Mouse (Mus musculus): ENCODE data around the gene Rtkn2. TPM values are rescaled to one million over a fixed set of nuclear protein-coding genes. Genes with fewer than 3 reads are reported as not detected.

Gene Rtkn2
- polyA plus RNA-seq, 1 experiment from 2014 or later, result 11.2 TPM

DNA sequence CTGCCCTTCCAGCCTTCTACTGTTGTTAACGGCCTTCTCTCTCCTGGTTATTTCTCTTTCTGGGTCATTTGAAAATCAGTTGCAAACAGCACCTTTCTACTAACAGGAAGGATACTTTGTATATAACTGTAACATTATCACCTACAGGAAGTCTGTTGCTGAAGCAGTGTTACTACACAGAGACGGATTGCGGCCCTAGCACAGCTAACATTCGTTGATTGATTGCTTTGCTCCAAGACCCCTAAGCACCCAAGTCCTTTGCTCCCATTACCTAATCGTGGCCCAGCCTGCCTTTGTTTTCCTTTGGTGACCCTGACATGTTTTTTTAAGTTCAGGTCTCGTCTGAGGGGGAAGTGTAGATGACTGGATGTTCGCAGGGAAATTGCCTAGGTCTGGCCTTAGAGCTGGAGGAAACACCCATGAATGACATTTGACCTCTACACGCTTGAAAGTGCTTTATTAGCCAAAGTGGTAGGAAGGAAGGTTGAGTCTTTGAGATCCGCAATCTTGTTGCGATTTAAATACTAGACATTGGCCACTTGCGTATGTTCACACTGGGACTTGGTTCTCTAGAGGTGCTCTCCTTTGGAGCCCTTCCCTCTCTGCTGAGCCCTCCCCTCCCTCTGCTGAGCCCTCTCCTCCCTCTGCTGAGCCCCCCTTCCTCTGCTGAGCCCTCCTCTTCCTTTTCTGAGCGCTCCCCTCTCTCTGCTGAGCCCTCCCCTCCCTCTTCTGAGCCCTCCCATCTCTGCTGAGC lies 49.1 kb downstream of the Rtkn2 start:
- Histone ChIP-seq H3K27me3 (replicated peaks; ENCODE audit: control insufficient read depth, insufficient read depth, low read length) (no peaks in the 10 kb centered on the region), H3K9ac (ENCODE audit: low read length) (no peak overlapping the region), H3K27ac (ENCODE audit: low read depth, low read length) (no peak overlapping the region), H3K36me3 (ENCODE audit: control insufficient read depth, insufficient read depth, low read length) (peaks cover 14% of the 10 kb centered on the region; the same call in 1 of the 2 replicates), H3K9me3 (replicated peaks; ENCODE audit: control insufficient read depth, low read length) (no peaks in the 10 kb centered on the region), H3K4me3 (ENCODE audit: low read depth, low read length) (no peak overlapping the region), H3K4me2 (ENCODE audit: low read length) (no peak overlapping the region), H3K4me1 (ENCODE audit: control insufficient read depth, insufficient read depth, low read length) (0 out of 2 replicates have a peak, but pooled peaks cover 2% of the 10 kb centered on the region)
- WGBS, result 90% methylated on average over 12 of the region's 12 CpGs
- DNase-seq (ENCODE audit: low spot score) (no peak), ATAC-seq (no peak)

DNA sequence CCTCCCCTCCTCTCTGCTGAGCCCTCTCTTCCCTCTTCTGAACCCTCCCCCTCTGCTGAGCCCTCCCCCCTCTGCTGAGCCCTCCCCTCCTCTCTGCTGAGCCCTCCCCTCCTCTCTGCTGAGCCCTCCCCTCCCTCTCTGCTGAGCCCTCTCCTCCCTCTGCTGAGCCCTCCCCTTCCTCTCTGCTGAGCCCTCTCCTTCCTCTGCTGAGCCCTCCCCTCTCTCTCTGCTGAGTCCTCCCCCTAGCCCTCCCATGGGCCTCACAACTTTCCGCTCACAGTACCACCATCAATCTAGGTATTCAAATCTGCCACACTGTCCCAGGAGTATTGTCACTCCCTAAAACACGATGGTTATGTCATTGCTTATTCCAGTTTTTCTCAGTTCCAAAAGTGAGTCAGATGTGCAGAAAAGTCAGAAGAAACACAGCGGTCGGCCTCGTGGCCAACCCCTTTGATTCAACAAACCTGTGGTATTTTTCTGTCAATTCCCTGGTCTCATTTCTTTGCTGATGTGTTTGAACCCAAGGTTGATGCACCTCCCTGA lies 49.8 kb downstream of the Rtkn2 start:
- ATAC-seq, result no peak
- Histone ChIP-seq H3K4me1 (ENCODE audit: control insufficient read depth, insufficient read depth, low read length) (0 out of 2 replicates have a peak, but pooled peaks cover 1% of the 10 kb centered on the region), H3K4me2 (ENCODE audit: low read length) (no peak overlapping the region), H3K9ac (ENCODE audit: low read length) (no peak overlapping the region), H3K27ac (ENCODE audit: low read depth, low read length) (no peak overlapping the region), H3K9me3 (replicated peaks; ENCODE audit: control insufficient read depth, low read length) (no peaks in the 10 kb centered on the region), H3K36me3 (ENCODE audit: control insufficient read depth, insufficient read depth, low read length) (peaks cover 12% of the 10 kb centered on the region; the same call in 1 of the 2 replicates), H3K27me3 (replicated peaks; ENCODE audit: control insufficient read depth, insufficient read depth, low read length) (no peaks in the 10 kb centered on the region), H3K4me3 (ENCODE audit: low read depth, low read length) (no peak overlapping the region)
- DNase-seq (ENCODE audit: low spot score), result no peak
- WGBS, result 89% methylated on average over 5 of the region's 5 CpGs

DNA sequence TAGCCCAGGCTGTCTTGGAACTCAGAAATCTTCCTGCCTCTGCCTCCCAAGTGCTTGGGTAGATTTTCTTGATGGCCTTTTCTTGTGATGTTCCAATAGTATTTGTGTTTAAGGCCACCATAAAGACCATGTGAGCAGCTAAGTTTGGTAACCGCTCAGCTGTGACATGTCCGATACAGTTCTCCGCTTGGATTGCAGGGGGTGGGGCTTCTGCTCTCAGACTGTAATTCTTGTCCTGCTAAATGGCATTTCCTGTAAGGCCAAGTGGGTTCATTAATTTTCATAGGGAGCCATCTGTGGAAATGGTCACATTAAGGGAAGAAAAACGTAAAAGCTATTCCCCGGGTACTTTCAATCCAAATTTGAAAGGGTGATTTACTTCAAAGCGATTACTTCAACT lies 50.7 kb downstream of the Rtkn2 start:
- Histone ChIP-seq H3K27ac (ENCODE audit: low read depth, low read length) (no peak overlapping the region), H3K4me2 (ENCODE audit: low read length) (no peak overlapping the region), H3K4me3 (ENCODE audit: low read depth, low read length) (no peak overlapping the region), H3K27me3 (replicated peaks; ENCODE audit: control insufficient read depth, insufficient read depth, low read length) (no peaks in the 10 kb centered on the region), H3K9ac (ENCODE audit: low read length) (no peak overlapping the region), H3K9me3 (replicated peaks; ENCODE audit: control insufficient read depth, low read length) (no peaks in the 10 kb centered on the region), H3K36me3 (ENCODE audit: control insufficient read depth, insufficient read depth, low read length) (0 out of 2 replicates have a peak, but pooled peaks cover 10% of the 10 kb centered on the region), H3K4me1 (ENCODE audit: control insufficient read depth, insufficient read depth, low read length) (no peaks in the 10 kb centered on the region)
- ATAC-seq (no peak), DNase-seq (ENCODE audit: low spot score) (no peak)
- WGBS, result 76% methylated on average over 6 of the region's 6 CpGs

DNA sequence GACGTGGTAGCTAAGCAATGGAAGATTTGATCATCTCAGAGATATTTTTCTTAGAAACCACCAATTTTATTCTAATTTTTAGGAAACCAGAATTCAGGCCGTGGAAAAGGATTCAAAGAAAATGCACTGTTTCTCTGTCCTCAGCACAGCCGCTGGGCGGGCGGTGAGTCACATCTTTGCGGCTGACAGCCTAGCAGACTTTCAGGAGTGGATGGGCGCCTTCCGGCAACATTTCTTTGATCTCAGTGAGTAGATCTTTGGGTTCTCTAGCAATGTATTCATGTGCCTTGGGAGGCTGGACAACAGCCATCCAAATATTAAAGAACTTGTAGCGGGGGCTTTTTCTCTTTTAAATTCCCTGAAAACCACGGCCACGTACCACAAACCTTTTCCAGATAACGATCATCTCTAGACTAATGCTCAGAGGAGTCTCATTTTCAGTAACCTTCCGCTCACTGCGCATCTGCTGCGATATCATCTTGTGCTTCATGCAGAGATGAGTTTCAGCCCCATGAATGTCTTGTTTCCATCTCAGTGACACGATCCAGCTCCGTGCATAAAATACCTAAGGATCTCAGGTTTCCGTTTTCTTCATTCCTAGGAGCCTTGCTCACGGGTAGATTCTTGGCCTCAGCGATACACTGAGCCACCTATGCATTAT lies 56.5 kb downstream of the Rtkn2 start:
- 95% methylated on average over 20 of the region's 20 CpGs for WGBS
- no peak overlapping the region for H3K9ac ChIP-seq (ENCODE audit: low read length)
- H3K27me3 ChIP-seq (replicated peaks; ENCODE audit: control insufficient read depth, insufficient read depth, low read length), result no peaks in the 10 kb centered on the region
- no peak overlapping the region for H3K4me2 ChIP-seq (ENCODE audit: low read length)
- 0 out of 2 replicates have a peak, but pooled peaks cover 16% of the 10 kb centered on the region for H3K36me3 ChIP-seq (ENCODE audit: control insufficient read depth, insufficient read depth, low read length)
- no peaks in the 10 kb centered on the region for H3K9me3 ChIP-seq (replicated peaks; ENCODE audit: control insufficient read depth, low read length)
- H3K4me3 ChIP-seq (ENCODE audit: low read depth, low read length), result no peak overlapping the region
- DNase-seq (ENCODE audit: low spot score) (no peak), ATAC-seq (no peak)
- peaks cover 15% of the 10 kb centered on the region for H3K4me1 ChIP-seq (ENCODE audit: control insufficient read depth, insufficient read depth, low read length)
- no peak overlapping the region for H3K27ac ChIP-seq (ENCODE audit: low read depth, low read length)

DNA sequence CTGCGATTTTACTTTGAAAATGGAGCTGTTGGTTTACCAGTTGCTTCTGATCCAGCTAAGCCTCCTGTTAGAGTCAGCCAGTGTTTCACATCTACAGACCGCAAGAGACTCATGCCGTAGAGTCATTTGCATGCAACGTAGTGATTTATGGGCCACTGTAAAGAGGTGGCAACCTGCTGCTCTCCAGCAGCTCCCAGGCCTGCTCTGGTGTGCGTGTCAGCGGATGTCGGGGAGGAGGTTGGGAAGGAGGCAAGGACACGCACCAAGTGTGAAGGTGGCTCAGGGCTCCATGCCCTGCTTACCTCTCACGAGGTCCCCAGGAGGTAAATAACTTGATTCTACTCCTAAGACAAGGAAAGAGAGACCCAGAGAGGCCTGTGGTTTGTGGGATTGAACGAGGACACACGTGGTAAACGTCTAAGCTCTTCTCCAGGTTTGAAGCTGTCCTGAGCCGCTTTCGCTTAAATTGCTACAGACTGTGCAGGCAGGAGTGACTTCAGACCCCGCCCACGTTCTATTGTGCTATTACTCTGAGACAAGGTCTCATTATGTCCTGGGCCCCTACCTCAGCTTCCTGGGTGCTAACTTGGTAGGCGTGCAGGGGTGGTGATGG lies 57.1 kb downstream of the Rtkn2 start:
- 96% methylated on average over 17 of the region's 17 CpGs for WGBS
- DNase-seq (ENCODE audit: low spot score), result no peak
- H3K4me1 ChIP-seq (ENCODE audit: control insufficient read depth, insufficient read depth, low read length), result peaks cover 15% of the 10 kb centered on the region
- H3K4me3 ChIP-seq (ENCODE audit: low read depth, low read length), result no peak overlapping the region
- no peak for ATAC-seq
- H3K27ac ChIP-seq (ENCODE audit: low read depth, low read length), result no peak overlapping the region
- H3K9ac ChIP-seq (ENCODE audit: low read length), result no peak overlapping the region
- H3K9me3 ChIP-seq (replicated peaks; ENCODE audit: control insufficient read depth, low read length), result no peaks in the 10 kb centered on the region
- H3K36me3 ChIP-seq (ENCODE audit: control insufficient read depth, insufficient read depth, low read length), result 0 out of 2 replicates have a peak, but pooled peaks cover 16% of the 10 kb centered on the region
- H3K27me3 ChIP-seq (replicated peaks; ENCODE audit: control insufficient read depth, insufficient read depth, low read length), result no peaks in the 10 kb centered on the region
- no peak overlapping the region for H3K4me2 ChIP-seq (ENCODE audit: low read length)

DNA sequence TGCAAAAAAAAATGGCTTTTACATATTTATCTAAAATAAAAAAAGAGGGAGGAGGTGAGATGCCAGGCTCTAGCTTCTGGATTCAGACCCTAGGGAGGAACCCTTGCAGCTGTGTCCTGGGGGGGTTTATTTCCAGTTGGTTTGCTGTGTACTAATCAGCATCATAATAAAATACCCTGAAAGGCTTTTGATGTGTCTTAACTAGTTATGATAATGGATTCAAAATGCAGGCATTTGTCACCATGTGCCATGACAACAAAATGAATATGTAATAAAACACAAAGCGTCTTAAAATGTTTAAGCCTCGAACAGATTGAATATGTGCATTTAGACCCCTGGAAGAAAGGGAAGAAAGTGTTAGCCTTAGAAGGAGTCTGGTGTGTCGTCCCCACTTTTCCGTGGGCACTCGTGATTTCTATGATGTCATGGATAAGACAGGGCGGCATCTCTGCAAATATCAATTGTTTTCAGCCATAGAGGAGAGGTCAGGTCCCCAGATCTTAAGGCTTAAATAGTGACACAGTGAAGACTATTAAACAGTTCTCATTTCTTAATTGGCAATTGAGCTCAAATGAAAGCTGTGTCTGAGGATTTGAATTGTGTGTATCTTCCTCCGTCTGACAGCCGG lies 59.7 kb downstream of the Rtkn2 start:
- 0 out of 2 replicates have a peak, but pooled peaks cover 9% of the 10 kb centered on the region for H3K36me3 ChIP-seq (ENCODE audit: control insufficient read depth, insufficient read depth, low read length)
- H3K9me3 ChIP-seq (replicated peaks; ENCODE audit: control insufficient read depth, low read length), result no peaks in the 10 kb centered on the region
- peaks cover 15% of the 10 kb centered on the region for H3K4me1 ChIP-seq (ENCODE audit: control insufficient read depth, insufficient read depth, low read length)
- no peaks in the 10 kb centered on the region for H3K27me3 ChIP-seq (replicated peaks; ENCODE audit: control insufficient read depth, insufficient read depth, low read length)
- DNase-seq (ENCODE audit: low spot score), result peak; percentile 58
- peak; percentile 80 for ATAC-seq
- H3K9ac ChIP-seq (ENCODE audit: low read length), result 0 out of 2 replicates have a peak overlapping the region, but pooled peaks have one; percentile 25
- 31% methylated on average over 8 of the region's 8 CpGs for WGBS
- no peak overlapping the region for H3K4me3 ChIP-seq (ENCODE audit: low read depth, low read length)
- H3K27ac ChIP-seq (ENCODE audit: low read depth, low read length), result peak overlapping the region; percentile 69; the same call in 1 of the 2 replicates
- H3K4me2 ChIP-seq (ENCODE audit: low read length), result peak overlapping the region; percentile 15

DNA sequence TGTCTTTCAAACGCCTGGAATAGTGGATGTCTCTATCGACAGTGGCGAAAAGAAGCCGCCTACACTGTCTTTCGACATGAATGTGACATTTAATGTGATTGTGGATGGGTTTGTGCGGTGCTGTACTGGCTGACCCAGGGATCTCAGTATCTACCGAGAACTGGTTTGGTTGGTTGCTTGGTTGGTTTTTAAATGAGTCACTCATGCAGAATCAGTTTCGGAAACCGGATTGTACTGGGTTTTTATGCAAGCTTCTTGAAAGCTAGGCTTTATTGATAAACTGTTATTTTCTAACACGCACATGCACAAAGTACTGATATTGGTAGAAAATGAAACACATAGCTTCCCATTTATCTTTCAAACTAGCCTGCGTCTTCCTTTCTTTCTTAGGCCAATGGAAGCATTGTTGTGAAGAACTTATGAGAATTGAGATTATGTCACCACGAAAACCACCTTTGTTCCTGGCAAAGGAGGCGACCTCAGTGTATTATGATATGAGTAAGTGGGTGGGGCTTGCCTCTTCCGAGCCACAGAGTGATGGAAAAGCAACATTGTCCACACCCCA lies 60.4 kb downstream of the Rtkn2 start:
- DNase-seq (ENCODE audit: low spot score) (no peak), ATAC-seq (peak; percentile 66)
- no peaks in the 10 kb centered on the region for H3K27me3 ChIP-seq (replicated peaks; ENCODE audit: control insufficient read depth, insufficient read depth, low read length)
- H3K36me3 ChIP-seq (ENCODE audit: control insufficient read depth, insufficient read depth, low read length), result 0 out of 2 replicates have a peak, but pooled peaks cover 9% of the 10 kb centered on the region
- peaks cover 15% of the 10 kb centered on the region for H3K4me1 ChIP-seq (ENCODE audit: control insufficient read depth, insufficient read depth, low read length)
- 52% methylated on average over 14 of the region's 14 CpGs for WGBS
- peak overlapping the region; percentile 69; the same call in 1 of the 2 replicates for H3K27ac ChIP-seq (ENCODE audit: low read depth, low read length)
- H3K4me3 ChIP-seq (ENCODE audit: low read depth, low read length), result no peak overlapping the region
- no peaks in the 10 kb centered on the region for H3K9me3 ChIP-seq (replicated peaks; ENCODE audit: control insufficient read depth, low read length)
- H3K4me2 ChIP-seq (ENCODE audit: low read length), result peak overlapping the region; percentile 15
- H3K9ac ChIP-seq (ENCODE audit: low read length), result 0 out of 2 replicates have a peak overlapping the region, but pooled peaks have one; percentile 25

DNA sequence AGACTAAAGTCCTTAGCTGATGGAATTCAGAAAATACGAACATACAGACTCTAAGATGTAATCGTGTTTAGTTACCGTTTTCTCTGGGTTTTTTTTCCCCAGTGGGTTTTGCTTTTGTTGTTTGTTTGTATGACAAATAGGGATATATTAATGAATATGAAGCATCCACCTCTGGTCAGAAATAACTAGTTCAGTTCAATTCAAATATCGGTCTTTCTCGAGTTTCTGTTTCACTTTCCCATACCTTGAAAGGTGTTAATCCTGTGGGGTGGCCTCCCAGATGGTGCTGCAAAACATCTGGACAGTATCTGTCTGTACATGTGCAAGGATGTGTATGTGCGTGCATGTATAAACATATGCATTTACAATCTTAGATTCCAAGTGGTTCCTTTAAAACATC lies 61.0 kb downstream of the Rtkn2 start:
- ATAC-seq, result no peak
- H3K4me2 ChIP-seq (ENCODE audit: low read length), result no peak overlapping the region
- no peak overlapping the region for H3K4me3 ChIP-seq (ENCODE audit: low read depth, low read length)
- no peaks in the 10 kb centered on the region for H3K9me3 ChIP-seq (replicated peaks; ENCODE audit: control insufficient read depth, low read length)
- no peaks in the 10 kb centered on the region for H3K27me3 ChIP-seq (replicated peaks; ENCODE audit: control insufficient read depth, insufficient read depth, low read length)
- H3K27ac ChIP-seq (ENCODE audit: low read depth, low read length), result no peak overlapping the region
- no peak for DNase-seq (ENCODE audit: low spot score)
- WGBS, result 90% methylated on average over 6 of the region's 6 CpGs
- H3K36me3 ChIP-seq (ENCODE audit: control insufficient read depth, insufficient read depth, low read length), result 0 out of 2 replicates have a peak, but pooled peaks cover 9% of the 10 kb centered on the region
- no peak overlapping the region for H3K9ac ChIP-seq (ENCODE audit: low read length)
- H3K4me1 ChIP-seq (ENCODE audit: control insufficient read depth, insufficient read depth, low read length), result peaks cover 15% of the 10 kb centered on the region
